Mouse (Mus musculus): Measurements from ENCODE around the gene Lbr.

DNA sequence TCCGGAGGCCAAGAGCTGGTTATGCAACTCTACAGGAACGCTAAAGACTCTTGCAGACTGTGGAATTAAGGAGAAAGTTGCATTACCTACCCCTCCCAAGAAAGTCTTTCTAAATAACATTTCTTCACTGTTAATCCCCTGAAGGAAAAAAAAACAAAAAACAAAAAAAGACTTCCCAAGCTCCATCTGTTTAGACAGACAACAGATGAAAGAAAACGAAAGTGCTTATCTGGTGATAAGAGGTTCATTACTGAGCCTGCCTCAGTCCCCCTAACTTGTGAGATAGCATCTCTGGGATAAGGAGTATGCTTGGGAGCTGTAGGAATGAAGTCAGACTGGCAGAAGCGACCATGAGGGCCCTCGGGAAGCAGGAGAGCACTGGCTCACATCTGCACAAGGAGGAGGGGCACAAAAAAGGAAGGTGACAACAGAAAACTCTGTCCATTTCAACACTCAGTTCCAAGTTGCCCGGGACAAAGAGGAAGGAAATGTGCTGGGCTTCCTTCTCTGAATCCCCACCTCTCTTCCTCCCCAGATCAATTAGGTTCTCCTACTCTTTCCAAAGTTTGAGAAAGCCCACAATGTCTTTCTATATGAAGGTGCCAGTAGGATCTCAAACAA is 3.0 kb downstream of the Lbr start:
- TF ChIP-seq HCFC1 (IDR thresholded peaks at IDR 0.05; ENCODE audit: borderline replicate concordance, insufficient read depth, low read length) (no peak), ZC3H11A (IDR thresholded peaks at IDR 0.05; ENCODE audit: borderline replicate concordance, low read depth, low read length) (no peak)
